Mouse (Mus musculus): ENCODE data around the gene Dclk1.

The Dclk1 gene

DNA sequence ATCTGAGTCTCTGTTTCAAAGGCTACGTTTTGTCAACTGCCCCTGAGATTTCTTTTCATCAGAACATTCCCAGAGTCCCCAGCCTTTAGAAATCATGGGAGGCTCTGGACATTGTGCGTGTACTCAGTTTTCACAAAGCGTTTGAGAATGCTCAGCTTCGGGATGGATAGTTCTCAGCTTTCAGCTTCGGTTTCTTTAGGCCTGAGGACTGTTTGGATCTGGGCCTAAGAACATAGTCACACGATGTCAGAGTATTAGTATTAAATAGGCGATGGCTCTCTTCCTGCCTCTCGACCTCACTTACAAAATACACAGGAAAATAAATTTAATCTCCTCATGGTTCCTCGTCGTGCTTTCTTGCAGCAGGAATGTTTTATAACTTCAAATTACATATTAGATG, 327.4 kb downstream of the Dclk1 start:
- in situ Hi-C loops (cut with MboI; ENCODE audit: unreplicated experiment in 2 of 2) = no loop called here

DNA sequence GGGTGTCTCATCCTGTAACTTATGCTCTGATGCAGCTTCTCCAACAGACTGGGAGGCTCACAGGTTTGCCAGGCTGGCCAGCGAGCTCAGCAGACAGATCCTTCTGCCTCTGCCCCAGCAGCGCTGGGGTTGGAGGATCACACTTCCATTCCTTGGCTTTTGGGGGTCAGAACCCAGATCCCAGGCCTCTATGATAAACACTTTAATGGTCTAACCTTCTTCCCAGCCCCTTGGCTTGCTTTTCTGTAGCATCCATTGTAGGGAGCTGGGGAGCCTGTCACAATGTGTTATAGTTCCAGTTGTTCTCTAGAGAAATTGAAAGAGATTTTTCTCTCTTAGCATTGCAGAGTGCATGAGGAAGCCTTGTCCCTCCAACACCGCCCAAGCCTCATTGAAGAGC, 328.9 kb downstream of the Dclk1 start:
- in situ Hi-C loops (cut with MboI; ENCODE audit: unreplicated experiment in 2 of 2) = no loop called here

DNA sequence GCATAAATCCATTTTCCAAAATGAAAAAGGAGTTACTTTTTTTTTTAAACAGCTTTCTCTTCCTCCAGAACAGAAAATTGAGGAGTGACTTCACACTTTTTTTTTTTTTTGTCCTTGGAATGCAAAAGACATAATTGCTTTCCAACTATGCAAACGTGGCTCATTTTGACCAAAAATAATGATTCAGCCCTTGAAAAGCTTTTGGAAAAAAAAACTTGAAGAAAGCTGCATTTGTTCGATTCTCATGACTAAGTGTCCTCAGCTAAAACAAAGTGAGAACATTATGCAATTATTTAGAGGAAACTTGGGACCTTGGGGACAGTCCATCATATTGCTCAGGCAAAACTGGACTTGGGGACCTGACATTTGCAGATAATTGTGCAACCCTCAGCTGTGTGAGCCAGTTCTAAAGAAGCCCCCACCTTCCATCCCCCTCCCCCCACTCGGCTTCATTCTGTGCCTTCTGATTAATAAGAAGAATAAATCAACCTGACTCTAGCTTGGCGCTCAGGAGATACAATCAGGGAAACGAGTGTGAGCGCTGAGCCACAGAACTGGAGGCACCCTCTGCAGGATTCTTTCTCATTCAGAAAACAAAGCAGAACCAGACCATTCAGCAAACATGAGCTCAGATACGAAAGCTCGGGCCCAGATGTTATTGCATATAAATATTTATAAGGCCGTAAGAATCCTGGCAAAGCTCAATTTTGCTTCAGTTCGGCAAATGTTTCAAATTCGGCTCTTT, 329.6 kb downstream of the Dclk1 start:
- in situ Hi-C loops (cut with MboI; ENCODE audit: unreplicated experiment in 2 of 2) = no loop called here

DNA sequence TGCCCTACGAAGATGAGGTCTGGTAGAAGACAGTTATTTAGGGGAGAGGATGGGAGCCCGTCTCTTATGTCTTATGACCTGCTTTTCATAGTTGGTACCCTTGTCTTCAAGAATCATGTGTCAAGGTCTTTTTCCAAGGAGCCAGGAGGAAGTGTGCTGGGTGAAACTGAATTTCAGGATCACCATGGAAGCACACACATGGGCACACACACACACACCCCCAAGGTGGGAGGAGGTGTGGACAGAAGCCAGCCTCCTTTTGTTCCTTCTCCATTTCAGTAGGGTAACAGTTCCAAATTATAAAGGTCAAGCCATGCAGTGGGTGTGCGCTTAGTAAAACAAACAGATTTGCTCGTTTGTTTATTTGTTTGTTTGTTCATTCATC, 330.1 kb downstream of the Dclk1 start:
- in situ Hi-C loops (cut with MboI; ENCODE audit: unreplicated experiment in 2 of 2) = no loop called here

DNA sequence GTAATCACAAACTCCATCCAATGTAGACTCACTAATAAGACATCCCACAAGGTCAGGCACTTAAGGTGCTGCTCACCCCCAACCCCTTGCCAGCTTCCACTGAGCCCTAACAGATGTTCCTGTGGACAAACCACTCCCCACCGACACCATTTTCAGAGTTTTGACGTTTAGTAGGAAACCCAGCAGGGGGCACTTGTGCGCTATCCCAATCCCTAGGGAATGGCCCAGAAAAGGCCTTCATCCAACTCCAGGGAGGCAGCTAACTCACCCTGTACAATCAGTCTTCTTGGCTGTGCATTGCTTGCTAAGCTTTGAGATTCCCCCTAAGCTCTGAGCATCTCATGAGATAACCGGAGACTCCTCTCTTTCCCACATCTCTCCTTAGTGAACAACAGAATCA, 331.8 kb downstream of the Dclk1 start:
- in situ Hi-C loops (cut with MboI; ENCODE audit: unreplicated experiment in 2 of 2) = no loop called here

DNA sequence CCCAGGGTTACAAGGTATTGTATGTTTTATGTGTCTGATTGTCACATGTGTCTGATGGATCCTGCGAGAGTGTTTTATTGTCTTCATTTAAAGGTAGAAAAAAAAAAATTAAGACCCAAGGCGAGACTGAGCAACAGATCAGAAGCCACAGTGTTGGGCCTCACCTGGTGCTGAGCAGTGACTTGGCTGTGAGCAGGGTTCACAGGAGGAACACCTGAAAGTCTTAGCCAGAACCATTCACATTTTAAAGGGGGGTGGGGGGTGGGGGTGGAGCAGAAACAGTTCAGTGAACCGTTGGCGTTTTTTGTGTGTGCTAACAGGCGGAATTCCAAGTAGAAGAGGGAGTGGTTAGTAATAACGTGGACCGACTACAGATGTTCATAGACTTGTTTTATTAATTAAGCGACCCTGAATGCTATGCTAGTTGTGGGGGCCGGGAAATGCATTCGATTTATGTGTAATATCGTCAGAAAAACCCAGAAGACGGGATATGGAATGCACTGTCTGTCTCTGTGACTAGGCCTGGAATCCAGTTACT, 345.3 kb downstream of the Dclk1 start:
- in situ Hi-C loops (cut with MboI; ENCODE audit: unreplicated experiment in 2 of 2) = no loop called here

DNA sequence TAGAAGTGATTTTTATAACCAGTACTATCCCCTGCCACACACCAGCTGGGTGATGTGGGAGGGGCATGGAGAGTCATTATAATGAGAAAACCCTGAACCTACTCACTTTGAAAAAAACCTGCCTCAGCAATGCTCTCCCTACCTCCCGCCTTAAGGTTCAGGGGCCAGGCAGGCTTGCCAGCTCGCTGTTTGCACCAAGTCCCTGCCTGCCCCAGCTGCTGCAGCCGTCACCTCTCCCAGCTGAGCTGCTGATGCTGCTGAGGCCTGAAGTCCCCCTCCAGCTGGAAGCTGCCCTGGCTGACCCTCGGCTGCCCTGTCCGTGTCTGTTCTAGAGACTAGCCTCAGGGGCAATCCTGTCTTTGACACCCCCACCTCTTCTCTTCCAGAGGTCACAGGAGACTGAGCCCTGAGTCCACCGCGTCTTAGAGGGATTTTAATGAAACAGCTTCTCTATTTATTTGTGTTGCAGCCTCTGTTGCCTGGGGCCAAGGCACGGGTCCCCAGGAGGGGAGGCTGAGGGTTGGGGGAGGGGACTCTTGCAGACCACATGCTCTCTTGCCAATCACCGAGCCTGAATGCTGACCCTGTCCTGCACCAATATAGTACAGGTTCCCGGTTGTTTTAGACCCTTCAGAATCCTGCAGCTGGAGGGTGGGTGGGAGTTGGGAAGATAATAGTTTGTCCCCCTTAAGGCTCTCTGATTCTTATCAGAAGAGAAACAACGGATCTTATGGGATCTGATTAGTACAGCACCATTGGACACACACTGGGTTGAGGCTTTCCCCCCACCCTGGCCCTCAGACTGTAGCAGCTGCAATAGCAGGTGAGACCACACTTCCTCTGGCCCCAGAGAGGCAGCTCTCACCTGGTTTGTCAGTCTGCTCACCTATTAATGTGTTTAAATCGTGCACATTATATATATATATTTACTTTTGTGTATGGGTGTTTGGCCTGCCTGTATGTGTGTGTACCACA, 346.1 kb downstream of the Dclk1 start:
- in situ Hi-C loops (cut with MboI; ENCODE audit: unreplicated experiment in 2 of 2) = no loop called here

Measured in v-Abl transformed pro-B cells (cell line).